Mouse (Mus musculus) natural killer cell, adult 2 months (primary cell): ENCODE results near the gene Slc38a8.

ENCODE experiments used
- DNase-seq, 2 experiments: peaks; one replicate each; pipeline ENCODE4 v3.0.0; 2022; ENCODE audit warnings: low spot score in 2 of 2

Slc38a8 gene

DNA sequence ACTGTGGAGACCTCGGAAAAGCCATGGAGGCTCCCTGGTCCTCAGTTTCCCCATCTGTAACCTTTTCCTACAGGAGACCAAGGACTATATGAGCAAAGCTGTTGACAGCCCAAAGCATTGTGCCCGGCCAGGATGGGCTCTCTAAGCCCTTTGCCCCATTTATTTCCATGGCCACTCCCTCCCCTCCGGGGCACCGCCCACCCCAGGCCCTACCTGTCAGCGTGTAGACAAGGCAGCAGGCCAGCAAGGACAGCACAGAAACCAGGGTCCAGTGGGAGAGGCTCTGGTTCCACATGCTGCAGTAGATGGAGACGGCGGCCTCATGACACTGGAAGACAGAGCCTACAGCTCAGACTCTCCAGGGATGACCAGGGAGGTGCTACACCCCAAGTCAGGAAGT is 14.4 kb downstream of the Slc38a8 start:
- no peak for DNase-seq

DNA sequence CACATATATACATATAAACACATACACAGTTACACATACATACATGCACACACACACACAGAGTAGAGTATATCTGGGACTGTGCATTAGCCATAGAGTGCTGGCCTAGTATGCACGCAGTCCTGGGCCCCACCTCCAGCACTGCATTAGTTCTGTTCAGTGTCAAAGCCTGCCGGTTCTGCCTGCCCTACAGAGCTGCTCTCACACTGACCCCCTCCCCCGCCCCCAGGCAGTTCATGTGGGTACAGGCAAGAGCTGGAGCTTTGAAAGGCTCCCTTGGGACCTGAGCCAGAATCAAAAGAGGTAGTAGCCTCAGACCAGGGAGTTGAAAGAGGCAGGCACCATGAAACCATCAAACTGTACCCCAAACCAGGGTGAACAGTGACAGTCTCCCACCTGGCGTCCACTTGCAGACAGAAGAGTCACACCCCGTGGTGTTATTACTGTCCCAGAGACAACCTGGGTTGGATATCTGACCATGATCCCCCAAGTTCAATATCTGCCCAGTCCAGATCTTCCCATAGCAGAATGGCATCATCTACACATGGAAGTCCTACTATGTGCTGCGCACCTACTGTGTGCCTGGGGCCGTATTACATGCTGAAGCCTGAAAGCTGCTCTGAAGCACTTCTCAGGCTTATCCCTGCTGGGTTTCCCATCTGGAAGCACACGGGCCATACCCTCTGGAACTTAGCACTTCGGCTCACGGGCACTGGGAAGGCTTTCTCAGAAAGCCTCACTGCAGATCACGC is 17.2 kb downstream of the Slc38a8 start:
- peak in 1 of 2 experiments; percentile 41 for DNase-seq

DNA sequence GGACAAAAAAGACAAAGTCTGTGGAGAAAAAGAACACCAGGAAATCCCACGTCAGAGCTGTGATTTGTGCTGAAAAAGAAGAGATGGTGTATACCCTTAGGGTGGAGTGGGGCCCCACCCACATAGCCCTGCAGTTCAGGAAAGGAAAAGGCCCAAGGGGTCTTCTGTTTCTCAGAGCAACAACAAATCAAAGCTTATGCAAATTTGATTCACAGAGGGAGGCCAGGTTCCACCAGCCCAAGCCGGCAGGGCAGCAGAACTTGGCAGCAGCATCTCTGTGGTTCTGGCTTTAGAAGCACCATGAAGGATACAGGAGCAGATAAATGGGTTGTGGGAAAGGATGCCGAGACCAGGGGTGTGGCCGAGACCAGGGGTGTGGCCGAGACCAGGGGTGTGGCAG is 22.8 kb downstream of the Slc38a8 start:
- DNase-seq = no peak

DNA sequence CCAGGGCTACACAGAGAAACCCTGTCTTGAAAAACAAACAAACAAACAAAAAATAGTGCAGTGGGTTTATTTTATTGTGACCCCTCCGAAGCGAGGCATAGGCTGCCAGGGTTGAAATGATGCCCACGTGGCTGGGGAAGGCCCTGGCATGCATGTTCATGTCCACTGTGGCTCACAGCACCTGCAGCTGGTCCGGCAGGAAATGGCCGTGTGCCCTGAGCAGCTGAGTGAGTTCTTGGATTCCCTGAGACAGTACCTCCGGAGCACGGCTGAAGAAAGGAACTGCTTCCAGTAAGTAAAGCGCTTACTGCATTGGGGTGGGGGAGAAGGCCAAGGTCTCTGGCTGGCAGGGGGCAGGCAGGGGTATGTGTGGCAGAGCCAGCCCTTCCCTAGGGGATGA is 33.4 kb downstream of the Slc38a8 start:
- no peak for DNase-seq

DNA sequence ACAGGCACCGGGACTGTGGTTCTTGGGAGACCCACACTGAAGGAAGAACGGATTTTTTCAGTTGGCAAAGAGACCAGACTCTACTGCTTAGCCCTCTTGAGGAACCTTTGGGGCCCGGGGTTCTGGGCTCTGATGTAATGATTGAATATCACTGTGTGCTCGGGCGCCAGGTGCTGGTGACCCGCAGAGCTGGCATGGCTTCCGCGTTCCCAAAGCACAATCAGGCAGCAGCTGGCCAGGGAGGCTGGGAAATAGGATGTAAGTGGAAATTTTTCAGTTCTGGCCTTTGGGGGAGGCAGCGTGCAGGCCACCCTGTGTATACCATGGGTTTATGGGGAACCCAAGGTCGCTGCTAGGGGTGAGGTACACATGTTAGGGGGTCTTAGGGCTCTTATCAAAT is 34.7 kb downstream of the Slc38a8 start:
- DNase-seq = no peak

DNA sequence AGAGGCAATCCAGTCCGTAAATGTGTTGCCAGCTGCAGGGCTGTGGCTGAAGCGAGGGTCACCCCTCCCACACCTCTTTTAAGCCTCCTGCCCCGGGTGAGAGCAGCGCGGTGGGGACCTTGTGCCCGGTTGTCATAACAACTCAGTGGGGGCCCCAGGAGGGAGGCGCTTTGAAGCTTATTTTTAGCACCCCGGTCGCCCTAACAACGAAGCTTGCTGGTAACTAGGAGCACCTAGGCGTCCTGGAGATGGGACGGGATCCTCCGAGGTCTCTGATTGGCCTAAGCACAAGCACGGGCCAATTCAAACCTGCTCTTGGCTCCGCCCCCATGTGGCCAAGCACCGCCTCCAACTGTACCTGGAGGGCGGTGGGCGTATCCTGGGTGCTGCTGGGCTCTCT is 35.4 kb downstream of the Slc38a8 start:
- DNase-seq = no peak

DNA sequence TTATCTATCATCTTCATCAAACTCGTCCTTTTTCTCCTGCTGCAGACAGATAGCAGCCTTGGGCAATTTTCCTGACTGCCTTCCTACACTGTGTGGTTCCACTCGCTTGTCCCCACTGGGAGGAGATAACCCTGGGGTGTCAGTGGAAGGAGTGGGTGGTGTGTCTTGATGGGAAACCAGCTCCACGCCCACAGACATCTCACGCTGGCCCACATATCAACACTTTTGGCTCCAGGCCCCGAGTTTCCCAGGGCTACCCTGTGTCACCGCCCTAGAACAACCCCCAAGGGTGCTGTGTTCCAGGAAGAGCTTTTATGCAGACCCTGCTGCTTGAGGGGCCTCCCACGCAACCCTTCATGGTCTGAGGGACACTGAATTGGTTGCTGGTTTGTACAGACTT is 37.8 kb downstream of the Slc38a8 start:
- DNase-seq = no peak

DNA sequence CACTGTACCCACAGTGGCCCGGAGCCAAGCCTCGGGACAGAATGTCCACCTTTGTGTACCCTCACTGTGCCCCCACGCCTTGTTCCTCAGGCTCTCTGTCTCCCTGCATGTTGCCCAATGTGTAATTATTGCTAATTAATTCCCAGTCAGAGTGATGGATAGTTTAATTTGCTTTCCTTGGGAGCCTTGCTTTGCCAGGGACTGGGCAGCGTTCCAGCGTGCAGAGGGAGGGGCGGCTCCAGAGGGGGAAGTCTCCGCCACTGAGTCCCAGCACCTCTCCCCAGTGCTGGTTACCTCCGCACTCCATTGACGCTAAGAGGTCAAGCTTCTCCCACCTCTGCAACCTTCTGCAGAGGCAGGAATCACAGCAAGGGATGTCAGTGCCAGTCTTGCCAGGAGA is 40.1 kb downstream of the Slc38a8 start:
- DNase-seq = no peak

DNA sequence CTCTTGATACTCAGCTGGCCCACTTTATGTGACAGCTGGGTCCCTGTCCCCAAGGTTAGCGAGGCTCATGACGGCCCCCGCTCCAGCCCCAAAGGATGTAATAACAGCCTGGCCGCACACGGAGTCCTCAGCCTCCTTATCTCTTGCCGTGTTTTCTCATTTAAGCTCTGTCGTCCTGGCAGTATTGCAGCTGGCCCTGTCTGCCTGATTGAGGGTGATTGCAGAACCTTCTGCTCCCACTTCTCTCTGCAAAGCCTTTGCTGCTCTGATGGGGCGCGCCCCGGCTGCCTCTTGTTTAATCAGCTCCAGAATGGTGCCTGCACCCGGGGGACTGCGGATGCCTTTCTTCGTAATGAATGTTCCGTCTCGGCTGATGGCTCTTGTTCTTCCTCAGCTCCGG is 41.8 kb downstream of the Slc38a8 start:
- no peak for DNase-seq

DNA sequence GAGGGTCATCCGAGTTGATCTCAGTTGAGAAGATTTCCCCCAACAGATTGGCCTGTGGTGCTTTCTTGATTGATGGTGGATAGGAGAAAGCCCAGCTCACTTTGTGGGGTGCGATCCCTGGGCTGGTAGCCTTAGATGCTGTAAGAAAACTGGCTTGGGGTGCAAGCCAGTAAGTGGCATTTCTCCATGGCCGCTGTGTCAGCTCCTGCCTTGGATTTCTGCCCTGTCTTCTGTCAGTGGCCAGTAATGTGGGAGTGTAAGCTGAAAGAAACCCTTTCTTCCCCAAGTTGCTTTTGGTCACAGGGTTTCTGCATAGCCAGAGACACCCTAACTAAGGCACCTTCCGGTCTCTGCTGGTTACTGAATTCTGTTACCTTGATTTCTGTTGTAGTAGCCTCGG is 45.5 kb downstream of the Slc38a8 start:
- no peak for DNase-seq

DNA sequence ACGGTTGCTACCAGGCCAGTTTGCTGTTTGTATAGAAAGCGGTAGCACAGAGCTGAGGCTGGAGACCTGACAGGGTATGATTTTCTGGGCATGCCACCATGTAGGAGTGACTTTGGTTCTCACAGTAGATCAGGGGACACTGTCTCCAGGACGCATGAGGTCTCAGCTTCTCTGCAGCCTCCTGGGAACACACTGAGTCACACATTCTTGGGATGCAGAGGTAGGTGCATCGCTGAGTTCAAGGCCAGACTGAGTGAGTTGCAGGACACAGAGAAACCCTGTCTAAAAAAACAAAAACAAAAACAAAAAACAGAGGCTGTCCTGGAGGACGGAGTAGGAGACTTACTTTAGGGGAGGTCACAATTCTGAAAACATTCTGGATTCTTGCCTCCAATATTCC is 48.6 kb downstream of the Slc38a8 start:
- no peak for DNase-seq

DNA sequence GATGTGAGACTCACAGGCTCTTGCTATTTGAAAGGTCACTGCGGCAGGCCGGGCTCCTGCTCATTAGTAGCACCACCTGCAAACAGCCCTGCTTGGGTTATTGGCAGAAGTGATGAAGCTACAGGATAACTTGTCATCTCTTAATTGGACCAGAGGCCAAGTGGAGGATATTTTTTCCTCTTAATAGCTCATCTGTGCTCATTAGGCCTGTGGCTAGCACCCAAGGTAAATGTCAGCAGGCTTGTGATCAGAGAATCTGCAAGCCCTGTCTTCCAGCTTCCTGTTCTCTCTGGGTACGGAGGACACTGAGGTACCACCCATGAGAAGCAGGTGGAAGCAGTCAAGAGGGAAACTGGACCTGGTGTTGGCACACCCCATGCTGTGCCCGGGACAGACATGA is 50.4 kb downstream of the Slc38a8 start:
- DNase-seq = no peak

DNA sequence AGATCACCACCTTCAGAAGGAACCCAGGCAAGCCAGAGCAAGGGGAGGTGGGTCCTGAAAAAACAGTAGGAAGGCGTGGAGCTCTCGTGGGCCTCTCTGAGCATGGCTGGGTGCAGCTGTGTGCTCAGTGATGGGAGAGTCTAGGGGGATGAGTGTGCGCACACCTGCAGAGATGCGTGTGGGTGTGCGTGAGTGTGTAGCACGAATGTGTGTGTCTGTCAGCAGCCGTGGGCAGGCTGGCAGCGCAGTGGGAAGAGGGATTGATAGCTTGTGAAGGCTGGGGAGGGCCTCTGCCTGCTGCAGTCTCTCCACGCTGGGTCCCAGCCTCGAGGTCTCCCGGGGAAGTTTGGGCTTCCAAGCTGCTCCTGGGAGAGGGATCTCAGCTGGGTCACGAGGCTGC is 51.9 kb downstream of the Slc38a8 start:
- no peak for DNase-seq

DNA sequence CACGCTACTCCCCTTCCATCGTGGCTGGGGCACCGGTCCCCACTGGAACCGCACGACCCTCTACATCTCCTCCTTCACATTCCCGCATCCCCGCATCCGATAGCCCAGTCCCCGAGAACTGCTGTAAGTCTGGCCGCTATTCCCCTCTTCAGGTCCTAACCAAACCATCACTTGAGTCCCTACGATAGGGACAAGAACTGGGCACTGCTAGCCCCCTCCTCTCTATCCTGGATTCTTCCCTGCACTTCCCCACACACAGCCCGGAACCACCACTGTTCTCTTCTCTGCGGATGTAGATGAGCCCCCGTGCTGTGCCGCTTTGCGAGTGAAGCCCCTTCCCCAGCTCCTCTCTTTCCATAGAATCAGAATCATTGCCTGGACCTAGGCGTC is 53.7 kb downstream of the Slc38a8 start:
- no peak for DNase-seq

DNA sequence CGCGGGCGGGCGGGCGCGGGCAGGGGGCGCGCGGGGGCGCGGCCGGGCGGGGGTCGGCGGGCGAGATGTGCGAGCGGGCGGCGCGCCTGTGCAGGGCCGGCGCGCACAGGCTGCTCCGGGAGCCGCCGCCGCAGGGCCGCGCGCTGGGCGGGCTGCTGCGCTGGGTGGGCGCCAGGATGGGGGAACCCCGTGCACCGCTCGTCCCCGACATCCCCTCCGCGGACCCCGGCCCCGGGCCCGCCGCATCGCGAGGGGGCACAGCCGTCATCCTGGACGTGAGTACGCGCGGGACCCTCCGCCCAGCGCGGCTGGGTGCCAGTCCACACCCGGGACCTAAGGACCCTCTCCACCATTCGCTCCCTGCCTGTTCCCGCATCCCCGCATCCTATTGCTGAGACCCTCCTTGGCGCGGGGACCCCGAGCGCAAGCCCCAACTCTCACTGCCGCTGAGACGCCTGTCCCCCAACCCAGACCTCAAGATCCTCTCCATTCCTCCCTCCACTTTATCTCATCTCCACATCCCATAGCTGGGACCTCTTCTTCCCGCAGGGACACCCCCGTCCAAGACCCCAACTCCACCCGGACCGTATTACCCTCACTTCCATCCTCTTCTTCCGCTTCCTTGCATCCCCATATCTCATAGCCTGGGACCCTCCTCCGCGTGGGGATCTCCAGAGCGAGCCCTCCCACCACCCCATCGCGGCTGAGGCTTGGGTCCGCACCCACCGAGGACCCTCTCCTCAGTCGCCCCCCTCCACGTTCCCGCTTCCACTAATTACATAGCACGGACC is 54.3 kb downstream of the Slc38a8 start:
- no peak for DNase-seq

DNA sequence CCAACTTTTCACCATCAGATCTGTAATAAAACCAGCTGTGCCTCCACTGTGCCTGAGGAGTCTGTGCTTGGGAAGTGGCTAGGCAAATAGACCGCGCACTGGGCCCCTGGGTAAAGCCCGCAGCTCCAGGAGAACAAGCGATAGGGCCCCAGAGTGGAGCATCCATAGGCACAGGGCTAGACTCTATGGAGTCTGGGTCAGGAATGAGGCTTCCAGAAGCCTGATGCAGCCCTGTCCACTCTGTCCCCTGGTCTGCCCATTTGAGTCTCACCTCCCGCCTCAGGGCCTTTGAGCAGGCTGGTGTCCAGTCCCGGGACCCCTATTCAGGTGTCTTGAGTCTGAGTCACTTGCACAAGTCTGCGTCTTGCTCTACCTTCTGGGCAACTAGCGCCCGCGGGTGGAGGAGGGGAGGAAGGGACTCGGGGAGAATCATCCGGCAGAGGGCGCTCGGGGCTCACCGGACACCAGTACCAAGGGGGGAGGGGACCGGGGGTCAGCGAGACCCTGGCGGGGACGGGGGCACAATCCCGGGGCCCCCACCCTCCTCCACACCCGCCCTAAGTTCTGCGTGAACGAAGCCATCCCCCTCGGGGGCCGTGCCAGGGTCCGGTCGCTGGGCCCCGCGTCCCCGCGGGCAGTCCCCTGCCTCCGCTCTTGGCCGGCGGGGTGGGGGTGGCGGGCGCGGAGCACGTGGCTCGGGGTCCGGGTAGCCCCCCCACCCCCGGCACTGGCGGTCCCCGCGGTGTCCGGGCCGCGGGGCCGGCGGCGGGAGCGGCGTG is 55.1 kb downstream of the Slc38a8 start, which contains the start of gene Necab2:
Gene Necab2 (plus strand): TSS at position 509 of the 779 bp plus-strand sequence.
- DNase-seq = peak; percentile 73 to 80

DNA sequence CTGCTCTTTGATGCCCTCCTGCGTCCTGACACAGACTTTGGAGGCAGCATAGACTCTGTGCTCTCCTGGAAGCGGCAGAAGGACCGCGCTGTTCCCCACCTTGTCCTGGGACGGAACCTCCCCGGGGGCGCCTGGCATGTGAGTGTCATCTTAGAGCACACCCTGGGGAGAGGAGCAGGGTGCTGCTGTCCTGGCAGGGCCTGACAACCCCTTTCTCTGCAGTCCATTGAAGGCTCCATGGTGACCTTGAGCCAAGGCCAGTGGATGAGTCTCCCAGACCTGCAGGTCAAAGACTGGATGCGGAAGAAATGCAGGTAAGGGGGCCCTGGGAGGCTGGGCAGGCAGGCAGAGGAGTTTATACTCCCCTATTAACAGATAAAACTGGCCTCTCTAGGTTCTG is 58.5 kb downstream of the Slc38a8 start:
- no peak for DNase-seq

DNA sequence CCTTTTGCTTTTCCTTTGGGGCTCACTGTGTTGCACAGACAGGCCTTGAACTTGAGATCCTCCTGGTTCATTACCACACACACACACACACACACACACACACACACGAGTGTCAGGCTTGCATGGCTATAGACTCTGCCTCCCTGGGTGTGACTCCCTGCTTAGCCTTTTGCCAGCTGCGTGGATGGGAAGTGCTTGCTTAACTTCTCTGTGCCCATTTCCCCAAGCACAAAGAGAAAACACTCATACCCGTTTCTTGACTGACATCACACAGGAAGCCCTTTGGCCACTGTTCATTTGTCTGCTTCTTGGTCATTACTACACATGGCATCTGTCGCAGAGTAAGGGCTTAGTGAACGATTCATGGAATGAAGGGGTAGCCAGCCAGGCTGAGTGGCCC is 59.5 kb downstream of the Slc38a8 start:
- DNase-seq = no peak

DNA sequence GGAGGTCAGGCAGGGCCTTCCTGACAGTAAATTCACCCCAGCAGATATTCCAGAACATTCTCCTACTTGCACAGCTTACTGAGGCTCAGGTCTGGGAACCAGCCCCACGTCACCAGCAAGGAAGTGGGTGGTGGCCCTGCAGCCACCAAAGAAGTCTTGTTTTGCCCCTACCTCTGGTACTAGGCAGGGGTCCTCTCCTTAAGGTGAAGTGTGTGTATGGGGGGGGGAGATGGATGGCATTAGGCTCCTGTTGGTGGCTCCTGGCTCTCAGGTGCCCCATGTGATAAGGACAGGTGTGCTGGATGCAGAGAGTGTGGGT is 60.6 kb downstream of the Slc38a8 start:
- DNase-seq = no peak

DNA sequence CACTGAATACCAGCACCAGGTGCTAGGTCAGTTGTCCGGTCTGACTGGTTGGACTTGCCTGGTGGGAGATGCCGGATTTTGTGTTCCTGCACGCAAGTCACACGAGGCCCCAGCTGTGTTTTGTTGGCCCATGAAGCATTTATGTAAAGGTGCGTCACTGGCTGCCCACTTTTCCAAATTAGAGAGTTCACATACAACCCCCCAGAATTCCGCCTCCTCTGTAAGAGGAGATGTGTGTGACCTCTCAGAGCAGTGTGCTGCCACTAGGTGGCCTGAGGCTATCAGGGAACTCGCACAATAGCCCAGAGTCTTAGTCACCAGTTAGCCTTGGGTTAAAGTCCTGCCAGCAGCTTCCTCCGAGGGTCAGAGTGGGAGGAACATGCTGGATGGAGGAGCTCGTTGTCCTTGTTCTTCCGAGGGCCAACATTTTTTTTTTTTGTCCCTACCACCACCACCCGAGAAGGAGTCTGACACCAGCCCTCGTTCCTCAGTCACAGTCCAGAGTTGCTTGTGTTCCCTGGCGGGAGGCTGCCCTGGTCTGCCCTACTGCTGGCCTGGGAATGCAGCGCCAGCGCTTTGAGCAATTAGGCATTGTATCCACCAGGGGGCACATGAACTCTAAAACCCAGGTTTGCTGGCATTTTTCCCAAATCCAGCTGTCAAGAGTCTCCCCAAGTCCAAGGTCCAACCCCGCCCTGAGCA is 61.1 kb downstream of the Slc38a8 start:
- DNase-seq = peak; percentile 32 to 53

DNA sequence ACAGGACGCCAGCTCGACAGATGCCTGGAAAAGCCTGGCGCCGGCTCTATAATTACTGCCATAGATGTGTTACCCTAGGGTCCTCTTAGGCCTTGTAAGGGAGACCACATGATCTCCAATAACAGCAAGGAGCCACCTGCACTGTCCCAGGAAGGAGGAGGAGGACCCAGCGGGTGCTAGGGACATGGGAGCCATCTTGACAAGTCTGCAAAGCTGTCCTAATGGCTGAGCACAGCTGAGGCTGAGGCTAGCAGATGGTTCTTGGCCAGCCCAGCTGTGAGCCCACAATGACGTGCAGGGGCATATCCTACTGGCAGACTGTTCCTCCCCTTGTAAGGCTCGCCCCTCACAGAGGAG is 61.6 kb downstream of the Slc38a8 start:
- no peak for DNase-seq

DNA sequence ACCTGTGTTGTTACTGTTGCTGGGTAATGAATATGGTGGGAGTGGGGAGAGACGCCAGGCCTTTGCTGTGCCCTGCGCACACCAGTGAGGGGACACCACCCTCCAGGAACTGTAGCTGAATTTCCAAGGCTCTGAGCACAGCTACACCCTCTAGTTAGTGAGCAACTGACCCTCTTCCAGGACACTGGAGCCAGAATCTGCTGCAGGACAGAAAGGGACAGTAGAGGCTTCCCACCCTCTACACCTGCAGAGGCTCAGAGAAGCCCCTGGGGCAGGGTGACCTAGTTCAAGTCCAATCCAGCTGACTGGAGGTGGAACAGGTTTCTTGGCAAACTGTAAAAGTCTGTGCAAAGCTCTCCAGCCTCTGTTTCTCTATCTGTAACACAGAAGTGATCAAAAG is 62.1 kb downstream of the Slc38a8 start:
- DNase-seq = no peak
